Mouse (Mus musculus) ES-E14 (cell line): Measurements from ENCODE around the gene Nebl.

Experiments used
- CHD2 ChIP-seq: IDR thresholded peaks from 2 replicates; pipeline ENCODE4 v1.6.1; 2014; ENCODE audit warnings: mild to moderate bottlenecking, low read depth, low read length, inconsistent platforms
- HCFC1 ChIP-seq: IDR thresholded peaks from 2 replicates; pipeline ENCODE4 v1.6.1; 2012; ENCODE audit warnings: low read length, inconsistent platforms, borderline replicate concordance; ENCODE audit not compliant: insufficient read depth
- MAFK ChIP-seq: IDR thresholded peaks from 2 replicates; pipeline ENCODE4 v1.6.1; 2014; ENCODE audit warnings: mild to moderate bottlenecking, low read depth, low read length, inconsistent platforms; ENCODE audit not compliant: insufficient read depth

GRCm38 (mm10) chr2:17405899-17406531 is 325.2 kb downstream of the Nebl start:
- no peak for TF ChIP-seq CHD2
- TF ChIP-seq HCFC1 = no peak
- no peak for TF ChIP-seq MAFK
